Mouse (Mus musculus) lung, postnatal 10 days (tissue): ENCODE results near the gene Rhobtb1.
A peak's percentile ranks its signal among the peaks of the same experiment; 100 is the strongest.

ENCODE experiments used
- DNase-seq: peaks from one replicate; pipeline ENCODE4 v3.0.0; 2021

The Rhobtb1 gene

DNA sequence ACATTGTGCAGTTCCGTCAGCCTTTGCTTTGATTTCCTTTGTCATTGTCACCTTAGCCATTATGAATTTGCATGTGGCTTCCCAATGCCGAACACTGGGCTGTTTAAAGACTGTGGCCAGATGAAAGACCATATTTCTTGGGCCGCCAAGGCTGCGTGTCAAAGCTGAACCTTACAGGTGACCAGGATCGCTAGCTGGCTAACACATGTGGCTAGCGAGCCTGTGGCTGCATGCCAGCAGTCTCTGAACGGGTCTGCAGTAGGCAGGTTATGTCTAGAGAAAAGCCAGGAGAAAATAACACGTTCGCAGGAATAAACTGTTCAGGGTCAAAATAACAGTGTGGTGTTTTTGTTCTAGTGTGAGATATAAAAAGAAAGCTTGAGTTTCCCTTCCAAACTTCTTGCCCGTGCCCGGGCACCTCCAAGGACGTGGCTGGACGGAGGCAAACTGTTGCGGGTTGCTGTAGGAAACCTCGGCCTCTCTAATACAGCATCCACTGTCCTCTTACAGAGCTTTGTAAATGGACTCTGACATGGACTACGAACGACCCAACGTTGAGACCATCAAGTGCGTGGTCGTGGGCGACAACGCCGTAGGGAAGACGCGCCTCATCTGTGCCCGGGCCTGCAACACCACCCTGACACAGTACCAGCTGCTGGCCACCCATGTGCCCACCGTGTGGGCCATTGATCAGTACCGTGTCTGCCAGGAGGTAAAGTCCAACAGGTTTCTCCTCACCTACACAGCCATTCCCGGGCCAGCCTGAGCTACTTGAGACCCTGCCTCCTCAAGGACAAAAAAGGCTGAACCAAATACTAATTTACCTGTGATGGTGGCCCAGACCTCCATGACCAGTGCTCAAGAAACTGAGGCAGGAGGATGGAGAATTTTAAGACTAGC, 97.3 kb downstream of the Rhobtb1 start:
- no peak for DNase-seq

DNA sequence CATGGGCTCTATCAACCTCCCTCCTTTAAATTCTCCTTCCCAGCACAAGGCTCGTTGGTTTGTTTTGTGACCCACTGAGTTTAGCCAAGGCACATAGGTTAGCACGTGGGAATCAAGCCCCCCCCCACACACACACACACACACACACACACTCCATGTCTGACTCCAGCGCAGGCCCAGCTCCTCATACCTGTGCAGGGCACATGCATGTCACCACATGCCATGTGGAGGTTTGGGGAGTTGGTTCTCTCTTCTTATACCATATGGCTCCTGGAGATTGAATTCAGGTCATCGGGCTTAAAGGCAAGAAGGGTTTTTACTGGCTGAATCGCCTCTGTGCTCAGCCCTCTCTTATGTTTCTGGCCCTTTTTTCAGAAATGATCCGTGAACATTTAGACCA, 100.0 kb downstream of the Rhobtb1 start:
- no peak for DNase-seq

DNA sequence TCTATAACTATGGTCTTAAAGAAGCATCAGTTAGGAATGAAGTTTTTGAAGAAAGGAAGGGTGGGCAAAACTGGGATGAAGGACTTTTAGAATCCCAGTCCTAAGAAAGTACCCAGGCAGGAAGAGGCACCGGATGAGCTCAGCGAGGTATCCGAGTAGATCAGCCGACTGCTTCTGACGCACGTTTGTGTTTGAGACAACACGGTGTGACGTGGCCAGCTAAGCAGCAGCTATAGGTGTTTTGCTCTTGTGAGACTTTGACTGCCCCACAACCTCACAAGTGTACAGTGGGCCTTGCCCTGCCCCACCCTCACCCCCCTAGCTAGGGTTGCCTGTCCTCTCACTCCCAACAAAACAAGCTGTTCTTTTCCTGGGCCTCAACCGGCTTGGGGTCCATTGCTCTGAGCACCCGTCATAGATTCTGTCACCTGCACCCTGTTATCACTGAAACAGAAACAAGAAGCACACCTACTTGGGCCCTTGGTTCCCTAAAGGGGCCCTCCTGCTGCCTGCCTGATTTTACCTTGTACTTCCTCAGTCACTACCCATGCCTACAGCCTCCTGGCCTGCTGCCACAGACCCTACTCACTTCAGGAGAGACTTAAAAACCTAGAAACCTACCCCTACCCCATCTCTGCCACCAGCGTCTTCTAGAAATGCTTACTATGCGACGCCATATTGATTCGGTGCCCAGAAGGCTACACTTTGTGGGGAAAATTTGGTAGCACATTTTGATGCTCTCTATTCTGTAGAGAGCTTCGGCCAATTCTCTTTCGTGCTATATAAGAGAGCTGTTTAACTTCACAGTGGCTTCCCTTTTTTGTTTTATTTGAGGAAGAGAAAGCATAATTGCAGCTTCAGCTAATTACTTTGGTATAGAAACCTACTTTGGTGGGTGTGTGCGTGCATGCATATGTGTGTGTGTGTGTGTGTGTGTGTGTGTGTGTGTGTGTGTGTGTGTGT, 101.2 kb downstream of the Rhobtb1 start:
- no peak for DNase-seq

DNA sequence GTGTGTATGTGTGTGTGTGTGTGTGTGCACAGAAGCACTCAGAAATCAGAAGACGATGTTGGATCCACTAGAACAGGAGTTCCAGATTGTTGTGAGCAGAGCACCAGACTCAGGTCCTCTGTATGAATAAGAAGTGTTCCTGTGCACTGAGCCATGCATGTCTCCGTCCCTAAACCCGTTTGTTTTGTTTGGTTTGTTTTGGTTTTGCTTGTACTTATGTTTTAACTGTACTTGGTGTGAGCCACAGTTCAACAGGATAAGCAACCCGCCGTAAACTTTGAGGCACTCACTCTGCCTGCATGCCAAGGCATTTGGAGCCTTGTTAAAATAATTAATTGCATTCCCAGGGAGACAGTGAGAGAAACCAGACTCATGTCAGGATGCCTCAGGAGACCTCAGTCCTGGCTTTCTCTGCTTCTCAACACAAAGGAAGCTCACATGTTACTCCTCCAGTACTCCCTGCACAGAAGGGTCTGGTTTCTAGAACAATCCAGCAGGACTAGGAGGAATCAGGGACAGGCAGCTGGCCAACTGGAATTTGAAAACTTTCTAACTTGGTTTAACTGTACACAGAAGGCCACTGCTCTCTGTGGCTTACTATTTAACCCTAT, 101.9 kb downstream of the Rhobtb1 start:
- peak; percentile 57 for DNase-seq

DNA sequence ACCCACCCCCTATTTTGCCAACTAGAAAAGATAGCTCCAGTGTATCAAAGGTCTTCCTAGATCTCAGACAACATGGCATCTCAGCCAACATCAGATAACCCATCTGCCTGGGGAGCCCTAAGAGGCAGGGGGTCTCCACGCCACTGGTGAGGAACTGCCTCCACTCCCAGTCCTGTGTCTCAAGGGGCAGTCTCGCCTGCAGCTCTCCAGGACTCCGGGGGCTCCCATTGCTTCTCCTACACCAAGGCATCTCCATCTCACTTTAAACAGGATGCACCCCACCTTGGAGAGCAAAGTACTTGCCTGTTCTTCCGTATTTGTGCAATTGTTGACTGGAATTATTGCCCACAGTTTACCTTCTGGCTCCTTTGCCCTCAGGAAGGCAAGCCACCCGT, 102.4 kb downstream of the Rhobtb1 start:
- DNase-seq, result no peak

DNA sequence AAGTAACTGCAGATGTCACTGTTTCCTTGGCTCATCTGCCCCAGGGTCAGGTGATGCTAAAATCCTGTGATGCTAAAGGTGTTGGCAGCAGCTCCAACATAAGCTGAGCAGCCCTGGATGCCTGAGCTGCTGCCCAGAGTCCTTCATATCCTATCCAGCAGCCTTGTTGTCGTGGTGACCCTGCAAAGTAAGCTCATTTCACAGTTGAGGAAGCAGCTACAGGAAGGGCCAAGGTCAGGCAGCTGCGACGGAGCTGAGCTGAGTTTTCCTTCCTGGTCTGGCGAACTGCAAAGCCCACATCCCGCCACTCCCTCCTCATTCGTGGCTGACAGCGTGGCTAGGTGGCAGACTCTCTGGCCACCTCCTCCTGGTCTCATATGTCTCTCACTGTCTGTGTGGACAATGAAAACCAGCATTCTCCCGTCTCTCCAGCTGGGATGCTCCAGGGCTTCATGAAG, 103.2 kb downstream of the Rhobtb1 start:
- DNase-seq, result peak; percentile 71

DNA sequence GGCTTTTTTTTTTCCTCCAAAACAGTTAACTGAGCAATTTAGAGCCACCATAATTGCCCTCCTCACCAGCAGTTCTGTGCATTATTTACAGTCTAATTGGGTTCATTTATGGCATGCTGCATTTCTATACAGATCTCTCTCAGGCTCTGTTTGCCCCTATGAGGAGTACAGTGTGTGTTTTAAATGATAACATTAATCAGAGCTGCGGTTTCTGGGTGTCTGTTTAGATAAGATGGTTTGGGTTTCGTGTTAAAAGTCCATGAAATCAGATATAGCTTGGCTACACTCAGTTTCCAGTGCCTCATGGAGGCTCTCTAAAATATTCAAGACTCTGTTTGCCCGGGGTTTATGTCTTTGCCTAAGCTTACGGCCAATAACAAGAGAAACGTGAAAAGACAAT, 104.4 kb downstream of the Rhobtb1 start:
- no peak for DNase-seq

DNA sequence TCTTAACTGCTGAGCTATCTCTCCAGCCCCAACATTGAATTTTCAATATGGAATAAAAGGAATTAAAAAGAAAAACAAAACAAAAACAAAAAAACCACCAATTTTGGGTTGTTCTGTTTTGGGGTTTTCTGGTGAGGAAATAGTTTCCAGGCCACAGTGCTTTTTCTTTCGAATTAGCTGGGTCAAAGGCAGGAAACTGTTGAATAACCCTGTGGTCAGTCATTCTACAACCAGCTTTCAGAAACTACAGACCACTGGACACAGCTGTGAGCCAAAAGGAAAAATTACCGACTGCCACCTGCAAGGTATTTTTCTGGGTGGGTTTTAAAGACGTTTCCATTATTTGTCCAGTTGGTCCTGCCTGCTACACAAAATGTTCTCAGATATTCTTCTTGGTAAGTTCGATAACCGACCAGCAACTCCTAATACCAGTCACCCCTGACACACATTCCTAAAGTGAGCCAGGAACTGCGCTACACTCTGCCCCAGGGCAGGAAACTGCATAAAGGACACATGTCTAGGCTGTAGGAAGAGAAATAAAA, 106.4 kb downstream of the Rhobtb1 start:
- DNase-seq, result no peak

DNA sequence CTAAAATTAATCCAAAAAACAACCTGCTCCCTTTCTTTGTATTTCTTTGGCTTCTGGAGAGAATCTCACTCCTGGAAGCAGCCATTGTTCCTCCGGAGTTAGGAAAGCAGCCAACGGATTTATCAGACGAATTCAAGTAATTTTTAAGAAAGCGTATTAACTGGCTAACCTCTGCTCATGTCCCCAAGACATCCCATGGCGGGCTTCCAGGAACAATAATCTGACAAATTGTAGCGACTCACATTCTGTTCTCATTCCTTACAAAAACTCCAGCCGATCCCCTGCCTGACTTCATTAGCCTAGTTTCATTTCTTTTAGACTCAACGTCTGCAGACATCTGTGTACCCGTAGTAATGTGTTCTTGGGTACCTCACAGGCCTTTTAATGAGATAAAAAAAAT, 107.4 kb downstream of the Rhobtb1 start:
- DNase-seq, result peak; percentile 59

DNA sequence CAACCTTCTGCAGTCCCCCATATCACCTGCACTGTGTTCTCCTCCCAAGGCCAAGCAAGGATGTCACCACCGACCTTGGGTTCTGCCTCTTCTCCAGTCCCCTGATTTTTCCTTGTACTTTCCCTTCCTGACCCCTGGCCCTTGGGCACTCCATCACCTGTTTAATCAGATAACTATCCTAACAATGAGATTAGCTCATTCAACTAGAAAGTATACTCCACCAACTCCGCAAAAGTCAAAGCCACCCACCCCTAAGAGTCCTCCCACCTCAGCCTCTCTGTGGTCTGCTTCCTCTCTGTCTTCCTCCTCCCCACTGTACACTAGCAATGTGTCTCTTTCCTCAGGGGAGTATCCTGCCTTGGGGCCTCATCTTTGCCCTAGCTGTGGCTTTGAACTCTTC, 107.9 kb downstream of the Rhobtb1 start:
- no peak for DNase-seq

DNA sequence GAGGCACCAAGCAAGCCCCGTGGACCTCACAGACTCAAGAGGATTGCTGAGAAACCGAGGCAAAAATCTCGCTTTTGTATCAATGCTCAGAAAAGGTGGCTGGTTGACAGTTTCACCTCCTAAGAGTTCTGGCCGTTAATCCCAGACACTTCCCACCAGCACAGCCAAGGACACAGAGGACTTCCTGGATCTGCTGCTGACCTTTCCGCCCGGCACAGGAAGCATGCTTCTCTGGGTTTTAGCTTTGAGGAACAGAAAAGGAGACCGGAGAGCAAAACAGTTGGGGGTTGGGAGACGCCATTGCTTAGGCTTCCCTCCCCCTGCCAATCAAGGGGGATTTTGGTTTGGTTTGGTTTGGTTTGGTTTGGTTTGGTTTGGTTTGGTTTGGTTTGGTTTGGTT, 108.7 kb downstream of the Rhobtb1 start:
- DNase-seq, result peak; percentile 19

DNA sequence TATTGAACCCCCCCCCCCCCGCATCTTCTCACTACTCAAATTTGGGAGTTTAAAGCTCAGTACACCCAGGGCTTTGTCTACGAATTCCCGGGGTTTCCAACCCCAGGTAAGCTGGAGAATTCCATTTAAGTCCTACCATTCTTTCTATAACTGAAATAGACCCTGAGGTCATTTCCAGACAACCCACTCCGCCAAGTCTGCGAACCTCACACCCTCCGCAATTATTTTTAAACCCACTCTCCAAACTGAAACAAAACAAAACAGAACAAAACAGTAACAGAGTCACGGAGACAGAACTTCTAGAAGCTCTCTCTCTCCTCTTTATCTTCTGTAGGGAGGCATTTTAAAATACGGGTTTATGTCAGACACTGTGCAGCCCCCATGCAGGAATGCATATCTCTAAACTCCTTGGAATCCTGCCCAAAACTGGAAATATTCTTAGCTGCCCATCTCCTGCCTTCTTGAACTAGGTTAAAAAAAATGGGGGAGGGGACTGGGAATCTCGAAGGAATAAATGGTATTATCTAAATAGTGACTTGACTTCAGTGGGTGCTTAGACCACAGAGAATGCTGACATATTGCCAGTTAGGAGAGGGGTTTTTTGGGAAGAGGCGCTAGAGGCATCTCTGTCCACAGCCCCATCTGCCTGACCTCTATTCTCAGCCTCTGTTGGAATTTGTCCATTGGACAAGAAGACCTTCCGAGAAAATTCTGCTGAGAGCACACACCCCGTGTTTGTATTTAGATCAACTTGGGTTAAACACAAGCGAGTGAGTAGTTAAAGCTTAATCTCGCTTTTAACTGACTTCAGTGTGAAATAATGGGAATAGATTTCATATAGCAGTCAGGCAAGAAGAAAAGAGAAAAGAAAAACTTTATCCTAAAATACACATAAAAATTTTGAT, 111.9 kb downstream of the Rhobtb1 start:
- no peak for DNase-seq

DNA sequence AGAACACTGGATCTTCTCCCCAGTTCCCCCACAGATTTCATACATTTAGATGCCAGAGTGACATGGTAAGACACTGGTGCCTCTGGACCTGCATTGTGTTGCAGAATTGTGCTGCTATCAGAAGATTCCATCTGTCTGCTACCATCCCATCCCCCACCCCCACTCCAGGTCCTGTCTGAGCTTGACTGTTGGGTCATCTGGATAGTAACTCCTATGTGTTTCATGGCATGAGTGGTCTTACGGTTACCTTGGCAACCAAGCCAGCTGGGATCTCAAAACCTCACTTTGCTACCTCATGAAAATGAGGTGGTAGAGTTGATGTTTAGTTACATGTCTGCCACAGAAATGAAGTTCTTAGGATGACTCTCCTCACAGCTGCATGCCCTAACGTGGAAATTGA, 112.7 kb downstream of the Rhobtb1 start:
- no peak for DNase-seq

DNA sequence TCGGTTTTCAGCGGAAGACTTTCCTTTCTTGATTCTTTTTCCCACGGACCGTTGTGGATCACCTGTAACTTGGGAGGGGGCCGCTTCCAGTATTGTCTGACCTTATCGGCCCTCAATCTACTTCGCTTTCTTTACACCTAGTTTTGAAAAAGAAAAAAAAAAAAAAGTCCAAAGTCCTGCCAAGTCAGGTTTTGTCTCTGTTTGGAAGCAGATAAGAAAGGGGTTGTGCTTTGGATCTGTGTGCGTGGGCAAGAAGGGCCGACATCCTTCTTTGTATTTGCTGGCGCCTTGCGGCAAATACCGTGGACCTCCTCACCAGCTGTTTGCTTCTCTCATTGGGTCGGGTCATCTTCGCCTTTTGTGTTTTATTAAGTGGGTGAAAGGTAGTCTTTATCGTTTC, 114.2 kb downstream of the Rhobtb1 start:
- no peak for DNase-seq

DNA sequence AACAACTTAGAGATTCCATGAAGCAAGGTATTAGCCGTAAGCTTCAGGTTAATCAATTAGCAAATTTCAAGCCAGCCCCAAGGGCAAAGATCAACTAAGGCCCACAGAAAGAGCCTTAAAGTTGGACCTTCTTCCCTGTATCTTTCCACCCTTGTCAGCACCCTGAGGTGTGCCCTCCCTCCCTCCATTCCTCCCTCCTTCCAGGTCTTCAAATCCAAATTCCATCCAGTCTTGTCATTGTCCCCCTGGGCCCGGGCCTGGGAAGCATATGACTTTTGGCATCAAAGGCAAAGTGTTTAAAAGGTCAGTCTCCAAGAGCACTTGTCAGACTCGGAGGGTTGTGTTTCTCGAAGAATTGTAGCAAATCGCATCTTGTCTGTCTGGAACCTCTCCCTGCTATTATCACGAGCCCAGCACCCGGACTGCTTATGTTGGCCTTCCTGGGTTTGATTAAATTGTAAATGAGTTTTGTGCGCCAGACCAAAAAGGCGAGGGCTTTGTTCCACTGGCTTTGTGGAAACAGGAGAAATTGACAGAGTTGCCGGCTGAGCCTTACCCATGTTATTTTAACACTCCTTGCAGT, 116.9 kb downstream of the Rhobtb1 start:
- DNase-seq, result no peak

DNA sequence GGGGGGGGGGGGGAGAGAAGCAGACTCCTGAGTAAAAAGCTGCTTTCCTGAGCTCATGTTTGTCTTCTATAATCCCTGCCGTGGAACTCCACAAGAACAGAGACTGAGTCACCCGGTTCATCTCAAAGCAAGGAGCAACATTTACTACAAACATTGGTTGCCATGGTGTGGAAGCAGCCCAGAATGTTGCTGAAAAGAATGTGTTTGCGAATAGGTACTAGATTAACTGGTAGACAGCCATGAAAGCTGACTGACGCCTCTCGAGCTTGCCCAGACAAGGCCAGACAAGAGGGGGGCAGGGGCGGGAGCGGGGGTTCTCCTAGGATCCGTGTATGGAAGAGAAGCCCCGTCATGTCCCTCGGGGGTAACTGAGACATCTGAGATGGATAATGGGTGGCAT, 120.2 kb downstream of the Rhobtb1 start:
- DNase-seq, result peak; percentile 43

DNA sequence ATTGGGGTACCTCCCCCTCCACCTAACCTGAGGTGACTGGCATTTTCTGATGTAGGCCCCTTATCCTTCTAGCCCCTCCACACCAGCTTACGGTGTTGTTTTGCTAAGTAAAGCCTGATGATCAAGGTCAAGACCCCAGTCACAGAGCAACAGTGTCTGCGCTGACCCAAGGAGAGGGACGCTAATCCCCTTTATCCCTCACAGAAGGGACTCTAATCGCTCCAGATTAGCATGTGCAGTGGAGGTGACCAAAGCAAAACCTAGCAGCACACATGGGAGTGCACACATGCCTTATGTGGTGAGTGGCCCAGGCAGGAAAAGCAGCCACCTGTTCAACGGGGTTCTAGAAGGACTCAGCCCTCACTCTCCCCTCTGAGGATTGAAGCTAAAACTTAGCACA, 123.0 kb downstream of the Rhobtb1 start:
- DNase-seq, result no peak

DNA sequence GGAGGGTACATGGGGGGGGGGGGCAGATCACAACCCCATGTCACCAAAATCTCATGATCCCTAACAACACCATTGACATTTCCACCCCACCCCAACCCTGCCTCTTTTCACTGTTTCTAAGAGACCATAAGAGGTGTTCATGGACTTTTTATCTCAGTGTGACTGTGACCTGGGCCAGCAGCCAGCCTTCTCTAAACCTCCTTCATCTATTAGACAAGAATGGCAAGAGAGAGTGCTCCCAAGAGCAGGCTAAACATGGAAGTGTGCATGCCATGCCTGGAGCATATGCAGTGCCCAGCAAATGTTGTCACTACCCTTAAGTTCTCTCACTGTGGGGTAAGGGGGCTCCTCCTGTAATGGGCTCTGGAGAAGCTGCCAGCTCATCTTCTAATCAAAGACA, 123.5 kb downstream of the Rhobtb1 start:
- peak; percentile 29 for DNase-seq

DNA sequence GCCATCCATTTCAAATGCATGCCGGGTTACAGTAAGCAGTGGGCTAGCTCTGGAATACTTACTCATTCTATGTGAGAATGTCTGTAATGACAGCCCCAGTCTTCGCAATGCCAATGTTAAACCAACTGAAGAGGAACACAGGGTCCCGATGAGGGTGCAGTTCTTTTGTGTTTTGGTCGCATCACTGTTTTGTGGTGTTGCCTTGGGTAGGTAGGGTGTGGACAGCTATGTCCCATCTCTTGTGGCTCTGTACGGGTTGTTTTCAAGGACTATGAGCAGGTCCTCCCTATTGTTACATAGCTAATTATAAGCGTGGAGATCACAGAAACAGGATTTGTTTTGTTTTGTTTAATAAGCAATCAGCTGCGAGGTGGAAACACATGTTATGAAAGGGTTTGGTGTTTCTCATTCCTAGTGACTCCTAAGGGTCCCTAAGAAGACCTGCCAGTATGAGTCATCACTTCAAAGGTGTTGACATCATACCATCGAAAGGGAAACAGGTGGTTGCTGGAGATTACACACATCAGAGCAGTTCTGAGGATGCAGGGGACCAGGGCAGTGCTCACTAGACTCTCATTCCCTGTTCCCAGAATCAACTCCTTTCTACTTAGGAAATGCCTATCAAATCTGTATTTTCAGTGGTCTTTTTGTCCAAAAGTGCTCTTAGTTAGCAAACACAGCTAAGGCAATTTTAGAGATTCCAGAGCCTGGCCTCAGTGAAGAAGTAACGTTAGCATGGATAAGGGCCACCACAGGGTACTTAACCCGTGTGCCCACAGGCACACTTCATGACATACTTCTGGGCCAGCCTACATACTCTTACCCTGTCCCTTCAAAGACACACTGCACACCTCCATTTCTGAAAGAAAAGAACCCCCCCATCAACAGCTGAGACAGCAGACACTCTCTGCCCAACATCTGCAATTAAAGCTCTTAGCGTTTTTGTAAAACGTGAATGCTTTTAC, 124.9 kb downstream of the Rhobtb1 start:
- DNase-seq, result peak; percentile 19

DNA sequence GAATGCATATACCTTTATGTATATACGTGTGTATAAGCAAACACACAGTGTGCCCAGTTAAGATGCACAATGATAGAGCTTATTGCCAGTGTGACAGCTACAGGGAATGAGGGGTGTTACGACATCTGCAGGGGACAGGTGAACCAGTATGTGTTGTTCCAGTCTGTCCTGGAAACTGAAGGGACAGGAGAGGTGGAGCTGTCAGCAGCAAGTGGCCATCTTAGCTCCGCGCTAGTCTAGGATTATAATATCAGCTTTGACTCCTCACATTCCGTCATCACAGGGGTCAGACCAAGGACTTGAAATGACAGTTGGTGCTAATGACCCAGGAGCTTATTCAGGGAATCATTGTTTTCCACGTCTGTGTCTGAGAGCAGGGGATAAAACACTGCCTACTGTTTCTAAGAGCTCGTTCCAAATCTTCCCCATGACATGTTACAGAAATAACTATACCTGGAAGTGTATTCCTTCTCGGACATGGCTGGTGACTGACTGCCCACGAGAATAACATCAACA, 125.7 kb downstream of the Rhobtb1 start:
- no peak for DNase-seq
